Mouse (Mus musculus) brain, embryonic 14.5 days (tissue): ENCODE measurements at regions not wholly inside any gene's neighbourhood (a gene's known extent, or its start where the extent isn't known, plus 50 kb on each side); places are given as distances from the start of the nearest gene placed in this dataset.

ENCODE experiments used
- CTCF ChIP-seq: fragments of 200-500 bp; IDR thresholded peaks from 2 replicates; pipeline ENCODE4 v1.5.1; 2012; ENCODE audit warnings: inconsistent platforms, mild to moderate bottlenecking, moderate library complexity, borderline replicate concordance; ENCODE audit not compliant: insufficient read depth, insufficient read length; ENCODE audit errors: extremely low read depth
- POLR2A ChIP-seq: fragments of 200-500 bp; IDR thresholded peaks from 2 replicates; pipeline ENCODE4 v1.6.1; 2012; ENCODE audit warnings: mild to moderate bottlenecking, inconsistent platforms, borderline replicate concordance; ENCODE audit not compliant: poor library complexity, insufficient read depth, insufficient read length, severe bottlenecking; ENCODE audit errors: extremely low read depth

- no peak for TF ChIP-seq CTCF
- TF ChIP-seq POLR2A = no peak
Observed at GRCm38 (mm10) chr13:41932313-41933100, 85.0 kb upstream of the Adtrp start.
